Mouse (Mus musculus): ENCODE results near the gene Vmn1r198.
A peak's percentile ranks its signal among the peaks of the same experiment; 100 is the strongest.
"Not testable (repeated sequence)": the region's sequence is repeated elsewhere in the genome, so short reads cannot be mapped to it uniquely, and the experiment has no call there.

Vmn1r198 gene

DNA sequence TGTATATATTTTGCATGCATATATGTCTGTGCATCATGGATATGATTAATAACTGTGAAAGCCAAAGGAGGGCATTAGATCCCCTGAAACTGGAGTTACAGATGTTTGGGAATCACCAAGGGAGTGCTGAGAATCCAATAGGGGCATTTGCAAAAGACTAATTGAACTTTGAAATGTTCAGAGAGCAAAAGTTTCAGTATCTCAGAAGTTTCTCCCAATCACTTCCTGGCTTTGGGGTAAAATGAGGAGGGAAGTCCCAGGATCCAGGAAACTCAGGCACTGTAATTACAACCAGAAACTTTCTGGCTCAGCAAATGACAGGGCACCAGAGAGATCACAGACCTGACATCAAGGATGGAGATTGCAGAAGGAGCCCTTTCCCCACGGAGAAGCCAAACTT, at the start of gene Vmn1r198:
TSS of gene Vmn1r198 (plus strand) at position 301 of the 400 bp plus-strand sequence.
- no peak for DNase-seq (ENCODE audit: low read depth, low spot score)

DNA sequence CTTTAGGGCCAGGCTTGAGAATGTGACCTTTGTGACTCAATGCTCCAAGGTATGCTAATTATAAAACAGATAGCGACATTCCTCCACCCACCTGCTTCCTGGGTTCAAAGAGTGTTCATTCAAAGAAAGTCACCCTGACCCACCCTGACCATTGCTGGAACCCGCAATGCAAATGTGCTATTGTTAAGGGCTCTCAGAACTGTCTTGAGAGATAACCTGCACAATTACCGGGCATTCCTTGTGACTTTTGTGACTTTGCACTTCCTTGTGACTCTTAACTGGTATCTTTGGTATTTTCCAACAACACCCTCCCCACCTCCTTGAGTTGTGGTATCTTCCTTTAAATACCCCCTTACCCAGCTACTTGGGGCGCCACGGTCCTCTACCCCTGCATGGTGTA, 42.1 kb upstream of the Vmn1r198 start:
- DNase-seq (ENCODE audit: low read depth, low spot score) = not testable (repeated sequence)

DNA sequence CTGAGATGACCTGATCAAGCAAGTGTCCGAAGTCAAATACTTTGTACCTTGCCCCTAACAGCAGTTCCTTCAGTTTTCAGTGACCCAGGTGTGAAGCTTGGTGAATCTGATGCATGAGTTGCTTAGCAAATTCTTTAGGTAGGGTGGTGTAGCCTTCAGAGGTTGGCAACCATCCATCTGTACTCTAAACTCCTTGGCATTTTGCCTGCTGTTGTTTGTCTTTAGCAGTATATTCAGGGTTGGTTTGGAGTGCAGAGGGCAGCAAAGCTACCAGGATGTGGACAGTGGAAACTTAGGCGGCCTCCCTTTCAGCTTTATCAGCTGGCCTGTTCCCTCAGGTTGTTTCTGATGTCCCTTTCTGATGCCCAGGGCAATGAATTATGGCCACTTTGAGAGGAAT, 34.8 kb upstream of the Vmn1r198 start:
- DNase-seq (ENCODE audit: low read depth, low spot score) = no peak

DNA sequence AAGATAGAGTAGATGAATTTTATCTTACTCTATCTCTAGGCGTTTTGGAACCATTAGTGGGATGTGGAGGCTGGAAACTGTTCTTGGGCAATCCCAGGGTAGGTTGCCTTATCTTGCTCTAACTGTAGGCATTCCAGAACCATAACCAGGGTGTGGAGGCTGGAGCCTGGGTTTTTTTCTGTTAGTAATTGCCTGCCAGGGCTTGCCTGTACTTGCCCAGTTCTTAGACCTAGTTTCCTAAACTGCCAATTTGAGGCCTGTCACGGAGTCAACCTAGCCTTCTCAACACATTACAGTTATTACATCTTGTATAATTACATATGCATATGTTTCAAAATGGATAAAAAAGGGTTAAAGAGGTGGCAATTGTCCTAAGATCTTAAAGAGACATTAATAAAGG, 32.8 kb upstream of the Vmn1r198 start:
- no peak for DNase-seq (ENCODE audit: low read depth, low spot score)

DNA sequence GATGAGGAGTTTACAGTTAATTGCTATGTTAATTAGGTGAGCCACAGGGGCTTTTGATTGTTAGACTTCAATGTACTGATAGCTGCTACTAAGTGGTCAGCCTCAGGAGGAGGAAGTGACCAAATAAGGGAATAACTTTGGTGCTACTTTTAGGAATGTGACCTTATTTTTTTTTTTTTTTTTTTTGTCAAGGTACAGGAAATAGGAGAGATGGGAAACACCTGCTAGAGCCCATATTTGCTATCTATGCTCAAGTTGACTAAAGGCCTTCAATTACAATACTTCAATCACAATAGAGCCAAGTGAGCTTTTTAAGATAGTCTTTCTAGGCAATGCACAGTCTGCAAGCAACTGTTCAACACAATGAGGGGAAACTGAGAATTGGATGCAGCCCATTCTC, 30.1 kb upstream of the Vmn1r198 start:
- DNase-seq (ENCODE audit: low read depth, low spot score) = no peak

DNA sequence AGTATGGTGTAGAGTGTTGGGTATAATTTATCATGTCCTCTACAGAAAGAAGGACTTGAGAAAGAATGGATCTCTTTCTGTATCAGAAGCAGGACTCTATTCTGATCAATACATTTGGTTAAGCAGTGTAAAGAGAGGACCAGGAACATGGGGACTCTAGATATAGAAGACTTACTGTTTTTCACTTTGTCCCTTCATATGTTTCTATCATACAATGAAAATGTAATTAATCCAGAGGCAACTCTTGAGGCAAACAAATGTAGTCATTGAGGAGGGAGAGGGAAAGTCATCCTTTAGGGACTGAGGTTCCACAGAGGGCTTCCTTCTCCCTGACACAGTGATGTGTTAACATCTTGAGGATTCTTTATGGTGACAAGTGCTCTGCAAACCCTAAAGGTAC, 25.9 kb upstream of the Vmn1r198 start, which contains the start of gene Vmn1r197:
TSS of gene Vmn1r197 (plus strand) at position 301 of the 400 bp plus-strand sequence.
- DNase-seq (ENCODE audit: low read depth, low spot score) = no peak

DNA sequence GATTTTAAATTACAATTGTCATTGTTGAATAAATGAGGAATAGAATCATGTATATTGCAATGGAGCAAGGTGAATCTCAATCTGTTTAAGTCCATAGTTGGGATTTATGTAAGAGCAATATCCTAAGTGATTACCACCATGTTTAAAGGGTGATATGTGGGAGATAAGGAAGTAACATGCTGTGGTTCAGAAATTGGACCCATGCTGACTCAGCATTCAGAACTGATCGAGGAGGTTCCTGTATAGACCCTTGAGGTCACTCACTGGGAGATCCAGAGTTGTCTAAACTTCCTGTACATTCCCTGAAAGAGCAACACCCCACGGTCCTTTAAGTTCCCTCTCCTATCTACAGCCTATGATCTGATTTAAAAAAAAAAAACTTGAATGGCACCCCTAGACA, 16.9 kb upstream of the Vmn1r198 start:
- no peak for DNase-seq (ENCODE audit: low read depth, low spot score)

DNA sequence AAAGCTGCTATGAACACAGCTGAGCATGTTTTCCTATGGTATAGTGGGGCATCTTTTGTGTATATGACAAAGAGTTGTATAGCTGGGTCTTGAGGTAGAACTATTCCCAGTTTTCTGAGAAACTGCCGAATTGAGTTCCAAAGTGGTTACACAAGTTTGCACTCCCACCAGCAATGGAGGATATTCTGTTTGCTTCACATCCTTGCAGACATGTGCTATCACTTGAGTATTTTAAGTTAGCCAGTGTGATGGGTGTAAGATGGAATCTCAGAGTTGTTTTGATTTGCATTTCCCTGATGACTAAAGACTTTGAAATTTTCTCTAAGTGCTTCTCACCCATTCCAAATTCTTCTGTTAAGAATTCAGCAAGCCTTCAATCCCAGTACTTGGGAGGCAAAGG, 14.6 kb upstream of the Vmn1r198 start:
- no peak for DNase-seq (ENCODE audit: low read depth, low spot score)

DNA sequence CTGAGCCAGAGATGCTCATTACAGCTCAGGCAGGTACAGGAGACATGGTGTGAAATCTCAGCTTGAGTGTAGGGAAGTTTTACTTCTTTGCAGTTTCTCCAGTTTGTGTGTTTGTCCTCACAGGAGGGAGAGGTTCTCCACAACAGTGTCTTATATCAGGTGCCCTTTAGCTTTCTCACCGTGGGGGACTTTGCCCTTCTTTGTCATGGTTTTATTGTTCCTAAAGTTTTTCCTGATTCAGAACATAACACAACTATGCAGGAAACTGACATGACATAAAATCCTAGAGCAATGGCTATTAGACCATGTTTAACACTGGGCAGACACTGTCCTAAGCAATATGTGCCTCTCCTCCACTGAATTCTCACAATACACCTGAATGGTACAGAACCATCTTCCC, 649 bp downstream of the Vmn1r198 start:
- no peak for DNase-seq (ENCODE audit: low read depth, low spot score)

DNA sequence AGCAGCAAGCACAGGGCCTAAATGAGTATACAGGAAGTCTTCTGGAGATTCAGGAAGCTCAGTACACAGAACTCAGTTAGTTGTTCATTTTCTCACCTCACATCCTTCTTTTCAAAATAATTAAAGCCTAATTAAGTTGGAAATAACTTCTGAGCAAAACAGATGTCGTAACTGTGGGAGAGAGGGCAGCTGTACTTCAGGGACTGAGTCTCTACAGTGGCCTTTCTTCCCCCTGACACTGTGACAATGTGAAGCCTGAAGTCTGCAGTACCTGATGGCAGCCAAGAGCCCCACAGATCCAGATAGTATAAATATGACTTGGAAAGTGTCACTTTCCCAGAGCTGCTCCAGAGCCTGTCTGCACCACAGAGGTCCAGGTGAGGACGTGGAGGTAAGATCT, 29.4 kb downstream of the Vmn1r198 start, which contains the start of gene Vmn1r199:
TSS of gene Vmn1r199 (plus strand) at position 301 of the 400 bp plus-strand sequence.
- no peak for DNase-seq (ENCODE audit: low read depth, low spot score)

DNA sequence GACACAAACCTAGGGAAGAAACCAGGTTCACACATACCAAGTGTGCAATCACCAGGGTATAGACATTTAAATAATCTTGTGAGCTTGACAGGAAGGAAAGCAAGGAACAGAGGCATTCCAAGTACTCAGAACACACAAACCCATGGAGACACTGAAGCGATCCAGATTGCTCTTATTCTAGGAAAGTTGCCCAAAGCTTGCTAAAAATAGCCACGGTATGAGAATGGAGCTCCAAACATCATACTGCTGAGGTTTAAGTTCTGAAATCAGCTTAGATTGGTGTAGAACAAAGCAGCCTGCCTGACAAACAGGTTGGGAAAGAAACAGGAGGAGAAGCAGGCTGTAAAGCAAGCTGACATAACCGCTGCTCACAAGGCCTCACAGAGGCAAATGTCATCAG, 31.0 kb downstream of the Vmn1r198 start:
- not testable (repeated sequence) for DNase-seq (ENCODE audit: low read depth, low spot score)

DNA sequence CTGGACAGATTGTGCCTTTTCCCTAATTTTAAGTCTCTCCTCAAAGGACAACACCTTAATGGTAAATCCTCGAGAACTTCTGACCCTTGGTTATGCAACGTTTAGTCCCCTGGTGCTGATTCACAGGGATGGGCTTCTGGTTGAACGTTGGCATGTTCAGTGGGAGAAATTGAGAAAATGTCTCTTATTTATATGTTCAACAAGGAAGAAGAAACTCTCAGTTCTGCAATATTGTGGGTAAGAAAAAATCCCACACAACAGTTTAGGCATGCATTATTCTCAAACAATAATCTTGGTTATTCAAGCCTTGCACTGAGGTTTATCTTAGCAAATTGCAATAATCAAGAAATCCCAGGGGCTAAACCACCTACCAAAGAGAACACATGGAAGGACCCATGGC, 33.2 kb downstream of the Vmn1r198 start:
- no peak for DNase-seq (ENCODE audit: low read depth, low spot score)

DNA sequence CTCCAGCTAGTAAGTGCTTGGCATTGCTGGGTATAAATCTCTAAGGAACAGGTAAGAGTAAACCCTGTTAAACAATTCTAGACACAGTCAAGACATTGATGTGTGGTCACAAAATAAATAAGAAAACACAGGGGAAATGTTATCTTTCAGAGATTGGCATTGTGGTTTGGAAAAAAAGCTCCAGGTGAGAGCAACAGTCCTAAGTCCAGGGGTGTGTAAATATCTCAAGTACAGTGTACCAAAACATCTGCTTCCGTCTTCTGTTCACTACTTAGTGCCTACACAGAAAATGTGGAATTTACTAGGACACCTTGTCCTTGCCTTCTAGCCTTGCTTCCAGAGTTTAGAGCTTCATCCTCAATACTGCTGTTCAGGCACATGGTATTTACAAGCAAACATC, 36.9 kb downstream of the Vmn1r198 start:
- DNase-seq (ENCODE audit: low read depth, low spot score) = no peak

DNA sequence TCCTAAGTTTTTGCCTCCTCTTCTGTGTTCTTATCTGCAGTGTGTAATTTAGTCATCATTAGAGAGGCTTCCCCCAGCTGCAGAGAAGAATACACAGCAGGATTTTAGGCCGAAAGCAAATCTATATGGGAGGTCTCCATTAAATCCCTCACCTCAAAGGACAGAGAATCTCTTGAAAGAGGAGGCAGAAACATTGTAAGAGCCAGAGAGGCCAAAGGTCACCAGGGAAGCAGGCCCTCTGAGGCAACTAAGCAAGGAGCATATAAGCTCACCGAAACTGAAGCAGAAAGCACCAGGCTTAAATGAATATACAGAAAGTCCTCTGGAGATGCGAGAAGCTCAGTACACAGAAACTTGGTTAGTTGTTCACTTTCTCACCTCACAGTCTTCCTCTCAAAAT, 39.9 kb downstream of the Vmn1r198 start, which contains the start of gene Vmn1r200:
TSS of gene Vmn1r200 (plus strand) at position 301 of the 400 bp plus-strand sequence.
- peak; percentile 26 for DNase-seq (ENCODE audit: low read depth, low spot score)

DNA sequence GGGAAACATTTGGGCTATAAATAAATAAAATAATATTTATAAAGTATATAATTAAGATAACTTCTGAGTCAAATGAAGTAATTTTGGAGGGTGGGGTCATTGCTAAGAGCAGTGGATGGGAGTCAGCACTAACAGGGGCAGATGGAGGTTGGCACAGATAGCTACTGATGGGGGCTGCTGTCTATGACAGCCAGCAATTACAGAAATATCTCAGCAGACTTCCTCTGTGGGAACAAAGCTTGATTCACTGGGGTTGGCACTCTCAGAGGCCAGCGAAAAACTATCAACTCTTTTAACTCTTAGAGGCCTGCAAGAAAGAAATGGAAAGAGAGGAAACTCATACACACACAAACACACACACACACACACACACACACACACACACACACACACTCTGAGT, 52.8 kb downstream of the Vmn1r198 start:
- no peak for DNase-seq (ENCODE audit: low read depth, low spot score)

All from mesoderm, embryonic 11.5 days (tissue).